Mouse (Mus musculus): ENCODE results near the gene Rilp.

Gene Rilp

GRCm38 (mm10) chr11:75532340-75533277 lies 22.7 kb downstream of the Rilp start:
- CTCF ChIA-PET, result no interaction called here

- CTCF ChIA-PET, result no interaction called here
These were observed 23.6 kb downstream of the Rilp start for GRCm38 (mm10) chr11:75533314-75534015.

- CTCF ChIA-PET, result interaction anchor here (0.7 to 1.3 kb wide), 2 partner anchors 25 to 74 kb away, joined by 4 read pairs; no protein-coding TSS in a partner anchor
These were observed 24.6 kb downstream of the Rilp start for GRCm38 (mm10) chr11:75534286-75535033.

GRCm38 (mm10) chr11:75535106-75535795 lies 25.4 kb downstream of the Rilp start:
- CTCF ChIA-PET, result interaction anchor here (0.6 to 1.3 kb wide), 2 partner anchors 24 to 210 kb away, joined by 4 read pairs; no protein-coding TSS in a partner anchor

GRCm38 (mm10) chr11:75536255-75537024 lies 26.5 kb downstream of the Rilp start:
- CTCF ChIA-PET, result interaction anchor here (0.6 to 0.7 kb wide), 2 partner anchors 36 to 47 kb away, joined by 6 to 17 read pairs; no protein-coding TSS in a partner anchor

- CTCF ChIA-PET, result no interaction called here
These were observed 27.1 kb downstream of the Rilp start for GRCm38 (mm10) chr11:75537025-75537414.

- CTCF ChIA-PET, result no interaction called here
These were observed 27.7 kb downstream of the Rilp start for GRCm38 (mm10) chr11:75537491-75538183.

GRCm38 (mm10) chr11:75538184-75538969 lies 28.5 kb downstream of the Rilp start:
- CTCF ChIA-PET, result no interaction called here

- CTCF ChIA-PET, result interaction anchor here (0.5 to 0.6 kb wide), 2 partner anchors 19 to 342 kb away, joined by 3 to 5 read pairs; no protein-coding TSS in a partner anchor
These were observed 29.0 kb downstream of the Rilp start for GRCm38 (mm10) chr11:75538970-75539299.

GRCm38 (mm10) chr11:75540209-75540608 lies 30.3 kb downstream of the Rilp start:
- CTCF ChIA-PET, result no interaction called here

- CTCF ChIA-PET, result no interaction called here
These were observed 31.1 kb downstream of the Rilp start for GRCm38 (mm10) chr11:75540710-75541581.

GRCm38 (mm10) chr11:75544713-75545112 lies 34.8 kb downstream of the Rilp start:
- CTCF ChIA-PET, result no interaction called here

- CTCF ChIA-PET, result interaction anchor here (0.7 kb wide), 1 partner anchor 31 kb away, joined by 5 read pairs; no protein-coding TSS in a partner anchor
These were observed 36.2 kb downstream of the Rilp start for GRCm38 (mm10) chr11:75546057-75546456.

- CTCF ChIA-PET, result interaction anchor here (0.6 kb wide), 1 partner anchor 391 kb away, joined by 4 read pairs; no protein-coding TSS in a partner anchor
These were observed 39.8 kb downstream of the Rilp start for GRCm38 (mm10) chr11:75549658-75550111.

- CTCF ChIA-PET, result interaction anchor here (0.6 kb wide), 1 partner anchor 391 kb away, joined by 4 read pairs; no protein-coding TSS in a partner anchor
These were observed 40.5 kb downstream of the Rilp start for GRCm38 (mm10) chr11:75550200-75550946.

- CTCF ChIA-PET, result no interaction called here
These were observed 41.4 kb downstream of the Rilp start for GRCm38 (mm10) chr11:75551321-75551720.

GRCm38 (mm10) chr11:75551961-75552441 lies 42.1 kb downstream of the Rilp start:
- CTCF ChIA-PET, result no interaction called here
